In genomic region chr2:33122856-33123255, GRCm38 (mm10) we compare ENCODE assay signal across 22 mouse cellular contexts. TPM values are rescaled to one million over a fixed set of nuclear protein-coding genes. Genes with fewer than 3 reads are reported as not detected.
DNase-seq lines count a peak whose midpoint lies in the region; ATAC-seq and TF ChIP-seq lines count a peak whose summit lies in the region.
"Had no signal": no experiment of that assay in that cellular context is flagged by ENCODE, and none has a peak within 500 bp of the region (broad histone marks: within the 10 kb centered on the region; RNA-seq: fewer than 3 reads in every experiment).

No protein-coding gene starts in this region.

- no peak for DNase-seq in embryonic facial prominence, embryonic 10.5 days (ENCODE audit: low spot score)
- DNase-seq in MN1 (ENCODE audit: low spot score), result peak; percentile 51
- peak; percentile 45 for DNase-seq in adipocyte (ENCODE audit: low spot score)
- peak; percentile 84 for DNase-seq in lung, postnatal 0 days (ENCODE audit: low spot score)
- DNase-seq in spleen, postnatal 4 days (ENCODE audit: low spot score in 2 of 2), result no peak
- no peak for DNase-seq in cerebellum, postnatal 25 days
- DNase-seq: adrenal gland, postnatal 10 days; B cell, adult 2 months; cerebellum, adult 11 months; cerebellum, adult 8-10 months; cerebellum, postnatal 36 days; forebrain, postnatal 0 days; gastrocnemius, postnatal 14 days; heart, postnatal 36 days had no signal

- no peak overlapping the region for H3K4me2 ChIP-seq in embryonic facial prominence, embryonic 13.5 days
- H3K4me2 ChIP-seq in lung, postnatal 0 days (replicated peaks; ENCODE audit: low read depth, low read length), result no peak overlapping the region
- H3K4me2 ChIP-seq: forebrain, embryonic 12.5 days; heart, embryonic 12.5 days; hindbrain, embryonic 15.5 days had no signal

- H3K36me3 ChIP-seq in embryonic facial prominence, embryonic 13.5 days, result no peaks in the 10 kb centered on the region
- H3K36me3 ChIP-seq in embryonic facial prominence, embryonic 10.5 days (replicated peaks), result no peaks in the 10 kb centered on the region
- H3K36me3 ChIP-seq in lung, postnatal 0 days (ENCODE audit: insufficient read depth, low read length), result no peaks in the 10 kb centered on the region
- H3K36me3 ChIP-seq: forebrain, embryonic 12.5 days; G1E; heart, embryonic 12.5 days; hindbrain, embryonic 15.5 days had no signal

- ATAC-seq in embryonic facial prominence, embryonic 13.5 days (ENCODE audit: insufficient number of reproducible peaks, insufficient read depth, low FRiP score, low TSS enrichment, low read depth), result no peak
- ATAC-seq in lung, postnatal 0 days, result peak; percentile 96
- no peak for ATAC-seq in megakaryocyte-erythroid progenitor cell, adult 5-6 weeks (replicated peaks; ENCODE audit: low FRiP score, low TSS enrichment, poor library complexity, severe bottlenecking)
- ATAC-seq: CD4-positive, CD25-positive, alpha-beta regulatory T cell, adult 4 months; forebrain, postnatal 0 days; Patski had no signal

- no peak overlapping the region for H3K9ac ChIP-seq in embryonic facial prominence, embryonic 13.5 days
- H3K9ac ChIP-seq in lung, postnatal 0 days (replicated peaks; ENCODE audit: low read depth), result no peak overlapping the region
- H3K9ac ChIP-seq: forebrain, embryonic 12.5 days; forebrain, postnatal 0 days; heart, embryonic 12.5 days; hindbrain, embryonic 15.5 days had no signal

- H3K27ac ChIP-seq in embryonic facial prominence, embryonic 13.5 days, result 0 out of 2 replicates have a peak overlapping the region, but pooled peaks have one; percentile 44
- H3K27ac ChIP-seq in embryonic facial prominence, embryonic 10.5 days (replicated peaks), result no peak overlapping the region
- peak overlapping the region; percentile 72 for H3K27ac ChIP-seq in lung, postnatal 0 days (ENCODE audit: low read length)
- H3K27ac ChIP-seq: forebrain, embryonic 12.5 days; hindbrain, embryonic 15.5 days had no signal

- WGBS in embryonic facial prominence, embryonic 13.5 days, result 57% methylated on average over 6 of the region's 6 CpGs
- 70% methylated on average over 6 of the region's 6 CpGs for WGBS in embryonic facial prominence, embryonic 10.5 days
- WGBS in lung, postnatal 0 days, result 59% methylated on average over 6 of the region's 6 CpGs

- H3K4me1 ChIP-seq in embryonic facial prominence, embryonic 13.5 days, result peaks cover 13% of the 10 kb centered on the region; the same call in 1 of the 2 replicates
- H3K4me1 ChIP-seq in embryonic facial prominence, embryonic 10.5 days, result no peaks in the 10 kb centered on the region
- no peaks in the 10 kb centered on the region for H3K4me1 ChIP-seq in lung, postnatal 0 days (ENCODE audit: insufficient read depth, low read depth, low read length)
- H3K4me1 ChIP-seq: forebrain, embryonic 12.5 days; hindbrain, embryonic 15.5 days had no signal

- no peak overlapping the region for H3K4me3 ChIP-seq in embryonic facial prominence, embryonic 13.5 days
- H3K4me3 ChIP-seq in embryonic facial prominence, embryonic 10.5 days, result no peak overlapping the region
- H3K4me3 ChIP-seq in lung, postnatal 0 days (ENCODE audit: low read depth, low read length), result no peak overlapping the region
- H3K4me3 ChIP-seq: forebrain, embryonic 12.5 days; heart, embryonic 12.5 days; hindbrain, embryonic 15.5 days had no signal

- TF ChIP-seq CTCF in lung, postnatal 0 days (IDR thresholded peaks at IDR 0.05), result no peak

- peak; percentile 49; the same call in 1 of the 2 replicates for TF ChIP-seq EP300 in lung, postnatal 0 days (IDR thresholded peaks at IDR 0.05)

- no peaks in the 10 kb centered on the region for H3K27me3 ChIP-seq in embryonic facial prominence, embryonic 13.5 days
- no peaks in the 10 kb centered on the region for H3K27me3 ChIP-seq in embryonic facial prominence, embryonic 10.5 days (replicated peaks; ENCODE audit: low read depth, poor library complexity, severe bottlenecking)
- H3K27me3 ChIP-seq in lung, postnatal 0 days (replicated peaks; ENCODE audit: insufficient read depth, low read length), result no peaks in the 10 kb centered on the region
- H3K27me3 ChIP-seq: forebrain, embryonic 12.5 days; heart, embryonic 12.5 days; hindbrain, embryonic 15.5 days; Patski had no signal

- no peaks in the 10 kb centered on the region for H3K9me3 ChIP-seq in embryonic facial prominence, embryonic 13.5 days
- H3K9me3 ChIP-seq in embryonic facial prominence, embryonic 10.5 days, result no peaks in the 10 kb centered on the region
- no peaks in the 10 kb centered on the region for H3K9me3 ChIP-seq in lung, postnatal 0 days (ENCODE audit: low read length)
- H3K9me3 ChIP-seq: forebrain, embryonic 12.5 days; G1E; heart, embryonic 12.5 days; hindbrain, embryonic 15.5 days had no signal

RNA-seq across cellular contexts. Expression of gene Garnl3, which starts 8.6 kb away (rescaled TPM):
- 11.2 and 13.5 TPM in 2 replicates for polyA plus RNA-seq in embryonic facial prominence, embryonic 13.5 days (2015; fragmentation: Nextera tagmentation; extraction: Ambion mirVana)
- polyA plus RNA-seq in embryonic facial prominence, embryonic 10.5 days (2016; fragmentation: Nextera tagmentation; extraction: Ambion mirVana), result 5.7 and 10.6 TPM in 2 replicates
- polyA plus RNA-seq in lung, postnatal 0 days (2015; fragmentation: Nextera tagmentation; extraction: Ambion mirVana), result 5.9 and 8.5 TPM in 2 replicates
- 2.5 and 3.3 TPM in 2 replicates for total RNA-seq in megakaryocyte-erythroid progenitor cell, adult 5-6 weeks (2014; fragmentation: Nextera tagmentation)
- 0.61 TPM in 1 of 2 replicates, not detected in the other for total RNA-seq in megakaryocyte-erythroid progenitor cell, adult 5-6 weeks (2017)
- polyA plus RNA-seq: G1E had no signal

Comparison
In these comparisons a context has a peak if more than half of its experiments do, and no peak if none do; other contexts are left out.
1. DNase-seq: peak in MN1 (single experiment), adipocyte (single experiment) and lung, postnatal 0 days (single experiment); none in embryonic facial prominence, embryonic 10.5 days (single experiment), spleen, postnatal 4 days (0 of 2) and cerebellum, postnatal 25 days (0 of 2).